Mouse (Mus musculus) small intestine, adult 2 months (tissue): ENCODE measurements around the gene Atp2c1.

Source experiments
- CTCF ChIP-seq: fragments of 200-500 bp; IDR thresholded peaks from 2 replicates; pipeline ENCODE4 v1.5.1; 2012; ENCODE audit warnings: low read depth, mild to moderate bottlenecking, control low read depth, inconsistent platforms, low read length, moderate library complexity, mixed read lengths; ENCODE audit not compliant: insufficient replicate concordance, insufficient read length; ENCODE audit errors: extremely low read depth
- POLR2A ChIP-seq: fragments of 200-500 bp; IDR thresholded peaks from 2 replicates; pipeline ENCODE4 v1.6.1; 2012; ENCODE audit warnings: low read depth, mild to moderate bottlenecking, control low read depth, inconsistent platforms, low read length, moderate library complexity

- TF ChIP-seq CTCF (peak; percentile 42; the same call in 1 of the 2 replicates), POLR2A (no peak)
Measured at GRCm38 (mm10) chr9:105495316-105496174, 31.6 kb downstream of the Atp2c1 start.
